Mouse (Mus musculus) liver, embryonic 14.5 days (tissue): ENCODE data around the gene Csdc2. TPM values are rescaled to one million over a fixed set of nuclear protein-coding genes. Genes with fewer than 3 reads are reported as not detected.
"Not testable (repeated sequence)": the region's sequence is repeated elsewhere in the genome, so short reads cannot be mapped to it uniquely, and the experiment has no call there.

Experiments used
- ATAC-seq: fragments of 200-750 bp; cut with Nextera tagmentation; 2 replicates; pipeline ENCODE4 v1.8.0; 2017; ENCODE audit warnings: moderate number of reproducible peaks, mild to moderate bottlenecking, moderate library complexity; ENCODE audit not compliant: insufficient read depth
- DNase-seq, 3 experiments: peaks; one replicate each; pipeline ENCODE4 v3.0.0-alpha.2; 2012 to 2013; ENCODE audit warnings: low read depth in 3 of 3, low spot score in 3 of 3
- H3K27ac ChIP-seq: fragments of 300-500 bp; sonication (generic); 2 replicates; pipeline ENCODE4 v1.5.1; 2014; ENCODE audit warnings: moderate library complexity, mild to moderate bottlenecking, control low read depth, inconsistent platforms
- H3K27me3 ChIP-seq: fragments of 300-500 bp; sonication (generic); 2 replicates; pipeline ENCODE4 v1.6.1; 2014; ENCODE audit warnings: mild to moderate bottlenecking, low read length, moderate library complexity; ENCODE audit not compliant: control insufficient read depth, insufficient read depth
- H3K36me3 ChIP-seq: fragments of 300-500 bp; sonication (generic); replicated peaks from 2 replicates; pipeline ENCODE4 v1.6.1; 2014; ENCODE audit warnings: low read depth; ENCODE audit not compliant: control insufficient read depth, insufficient read depth
- H3K4me1 ChIP-seq, 2 experiments: fragments of 200-500 bp in 1 of 2; fragments of 300-500 bp in 1 of 2; sonication (generic) in 1 of 2; replicated peaks; 2 replicates each; pipeline ENCODE4 v1.6.1; 2012 to 2014; ENCODE audit warnings: antibody characterized with exemption in 1 of 2, inconsistent platforms in 1 of 2, low read length in 1 of 2; ENCODE audit not compliant: control insufficient read depth in 2 of 2, insufficient read depth in 2 of 2
- H3K4me2 ChIP-seq: fragments of 300-500 bp; sonication (generic); 2 replicates; pipeline ENCODE4 v1.6.1; 2014; ENCODE audit warnings: low read depth, mild to moderate bottlenecking, control low read depth, moderate library complexity
- H3K4me3 ChIP-seq, 2 experiments: fragments of 200-500 bp in 1 of 2; fragments of 300-500 bp in 1 of 2; sonication (generic) in 1 of 2; 2 replicates each; pipeline ENCODE4 v1.5.1; 2012 to 2014; ENCODE audit warnings: low read depth in 2 of 2, low read length in 2 of 2, mild to moderate bottlenecking in 2 of 2, control low read depth in 1 of 2, inconsistent platforms in 1 of 2, moderate library complexity in 1 of 2; ENCODE audit not compliant: insufficient read depth in 1 of 2
- H3K9ac ChIP-seq: fragments of 300-500 bp; sonication (generic); replicated peaks from 2 replicates; pipeline ENCODE4 v1.6.1; 2014; ENCODE audit warnings: mild to moderate bottlenecking, control low read depth, moderate library complexity
- H3K9me3 ChIP-seq: fragments of 300-500 bp; sonication (generic); 2 replicates; pipeline ENCODE4 v1.6.1; 2016; ENCODE audit warnings: low read length, mixed read lengths; ENCODE audit not compliant: control insufficient read depth
- CTCF ChIP-seq: IDR thresholded peaks from 2 replicates; pipeline ENCODE4 v1.5.1; 2016; ENCODE audit warnings: antibody characterized with exemption, low read depth, control low read depth
- EP300 ChIP-seq: IDR thresholded peaks from 2 replicates; pipeline ENCODE4 v1.6.1; 2016; ENCODE audit warnings: antibody characterized with exemption, low read depth
- WGBS: fragments of 180-500 bp; shearing (Covaris S2); extraction: QIAGEN DNeasy Blood & Tissue Kit; methylation state at CpG from one replicate; pipeline ENCODE4 v1.1.7; 2014; ENCODE audit not compliant: insufficient replicate concordance; 5-methylcytosine and 5-hydroxymethylcytosine counted together
- polyA plus RNA-seq, 2 experiments: library from polyadenylated mRNA; depleted of rRNA in 1 of 2; stranded (reverse) in 1 of 2; unstranded in 1 of 2; fragments of >200 nt; fragmentation: Nextera tagmentation in 1 of 2; extraction: Ambion mirVana in 1 of 2; gene quantifications; 2 replicates each; pipeline versions ENCODE4 v1.2.1 to v1.2.3; 2012 to 2014

Gene Csdc2
- polyA plus RNA-seq, 2 experiments: 0.45 to 0.52 TPM

- no peak overlapping the region for H3K9ac ChIP-seq
- H3K4me1 ChIP-seq: no peaks in the 10 kb centered on the region
- WGBS: 23% methylated on average over 2 of the region's 2 CpGs
- H3K4me2 ChIP-seq: no peak overlapping the region
- peaks cover 53% of the 10 kb centered on the region for H3K36me3 ChIP-seq
- TF ChIP-seq EP300: no peak
- peak; percentile 86 for TF ChIP-seq CTCF
- ATAC-seq (peak; percentile 18; the same call in 1 of the 2 replicates), DNase-seq (peak; percentile 43 to 64 (median 54))
- no peaks in the 10 kb centered on the region for H3K27me3 ChIP-seq
- no peaks in the 10 kb centered on the region for H3K9me3 ChIP-seq
- H3K27ac ChIP-seq: no peak overlapping the region
- H3K4me3 ChIP-seq: no peak overlapping the region
Measured at GRCm38 (mm10) chr15:81904939-81905338, 31.6 kb upstream of the Csdc2 start.

DNA sequence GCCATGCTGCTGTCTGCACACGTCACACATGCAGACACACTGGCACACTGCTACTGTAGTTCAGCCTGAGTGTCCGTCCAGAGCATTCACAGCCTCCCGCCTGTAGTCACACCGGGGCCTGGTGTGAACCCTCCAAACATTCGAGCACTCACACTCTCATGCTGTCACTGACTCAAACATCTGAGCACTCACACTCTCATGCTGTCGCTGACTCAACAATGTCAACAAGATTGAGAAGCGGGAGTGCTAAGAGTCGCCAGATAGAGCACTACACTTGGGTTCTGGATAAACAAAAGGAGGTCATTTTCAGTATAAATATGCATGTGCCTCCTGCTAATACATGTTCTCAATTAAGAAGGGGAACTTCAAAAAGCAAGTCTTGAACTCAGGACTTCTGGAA, 28.6 kb upstream of the Csdc2 start:
- H3K27me3 ChIP-seq: no peaks in the 10 kb centered on the region
- peaks cover 64% of the 10 kb centered on the region for H3K36me3 ChIP-seq
- no peak overlapping the region for H3K27ac ChIP-seq
- no peaks in the 10 kb centered on the region for H3K4me1 ChIP-seq
- TF ChIP-seq CTCF: no peak
- TF ChIP-seq EP300: no peak
- H3K4me3 ChIP-seq: no peak overlapping the region
- WGBS: 80% methylated on average over 8 of the region's 8 CpGs
- H3K9me3 ChIP-seq: no peaks in the 10 kb centered on the region
- no peak for ATAC-seq
- no peak overlapping the region for H3K9ac ChIP-seq
- no peak for DNase-seq
- no peak overlapping the region for H3K4me2 ChIP-seq

- peaks cover 67% of the 10 kb centered on the region for H3K36me3 ChIP-seq
- H3K27me3 ChIP-seq, DNase-seq, H3K27ac ChIP-seq, ATAC-seq, H3K4me3 ChIP-seq, H3K9ac ChIP-seq, H3K4me2 ChIP-seq, H3K4me1 ChIP-seq, H3K9me3 ChIP-seq: not testable (repeated sequence)
- TF ChIP-seq CTCF: peak; percentile 28; the same call in 1 of the 2 replicates
- 69% methylated on average over 4 of the region's 4 CpGs for WGBS
Measured at GRCm38 (mm10) chr15:81908767-81909166, 27.8 kb upstream of the Csdc2 start.

DNA sequence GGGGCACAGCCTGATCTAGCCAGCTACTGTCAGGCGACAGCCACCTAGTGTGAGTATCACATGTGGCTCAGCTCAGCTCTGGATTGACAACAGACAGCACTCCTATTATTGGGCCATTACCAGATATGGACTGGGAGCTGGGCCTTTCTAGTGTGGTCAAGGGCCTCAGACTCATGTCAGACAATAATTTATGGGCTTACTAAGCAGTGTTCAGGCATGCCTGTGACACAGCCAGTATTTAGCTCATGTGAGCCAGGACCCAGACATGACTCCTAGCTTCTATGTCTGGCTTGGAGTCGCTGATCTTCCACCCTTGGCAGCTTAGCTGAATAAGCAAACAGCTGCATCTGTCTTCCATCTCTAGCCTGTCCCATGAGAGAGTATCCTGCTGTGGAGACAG, 24.1 kb upstream of the Csdc2 start:
- Histone ChIP-seq H3K4me2 (no peak overlapping the region), H3K27ac (no peak overlapping the region), H3K4me3 (no peak overlapping the region), H3K36me3 (peaks cover 65% of the 10 kb centered on the region), H3K4me1 (peaks cover 5 to 14% of the 10 kb centered on the region in 2 experiments; a peak in 3 of 4 replicates), H3K27me3 (no peaks in the 10 kb centered on the region), H3K9ac (no peak overlapping the region), H3K9me3 (no peaks in the 10 kb centered on the region)
- no peak for TF ChIP-seq CTCF
- TF ChIP-seq EP300: no peak
- 78% methylated on average over 2 of the region's 2 CpGs for WGBS
- DNase-seq: no peak
- ATAC-seq: no peak

DNA sequence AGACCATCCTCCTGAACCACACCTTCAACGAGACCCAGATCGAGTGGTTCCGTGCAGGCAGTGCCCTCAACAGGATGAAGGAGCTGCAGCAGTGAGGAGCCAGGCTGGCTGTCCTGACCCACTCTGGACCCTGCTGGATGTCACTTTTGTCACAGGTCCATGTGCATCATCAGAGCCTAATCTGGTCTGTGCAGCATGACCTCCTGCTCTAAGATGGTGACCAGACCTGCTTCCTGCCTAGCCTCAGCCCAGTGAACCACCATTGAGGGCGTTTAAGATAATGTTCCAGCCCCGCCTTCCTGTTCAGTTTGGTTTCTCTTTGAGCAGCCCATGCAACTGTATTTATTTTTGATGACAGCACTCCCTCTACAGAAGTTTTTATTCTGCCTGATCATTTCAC, 21.9 kb upstream of the Csdc2 start:
- Histone ChIP-seq H3K4me3 (no peak overlapping the region), H3K9ac (no peak overlapping the region), H3K27ac (peak overlapping the region; percentile 23; the same call in 1 of the 2 replicates), H3K4me2 (no peak overlapping the region), H3K36me3 (peaks cover 54% of the 10 kb centered on the region), H3K4me1 (peaks cover 5 to 14% of the 10 kb centered on the region in 2 experiments; a peak in 3 of 4 replicates), H3K27me3 (no peaks in the 10 kb centered on the region), H3K9me3 (no peaks in the 10 kb centered on the region)
- TF ChIP-seq EP300: 0 out of 2 replicates have a peak, but pooled peaks have one; percentile 15
- no peak for TF ChIP-seq CTCF
- peak in 1 of 3 experiments; percentile 20 for DNase-seq
- 39% methylated on average over 5 of the region's 5 CpGs for WGBS
- peak; percentile 58 for ATAC-seq
